ENCODE assay signal across 9 mouse cellular contexts in genomic region chr11:32956993-32957392, GRCm38 (mm10).
A peak's percentile ranks its signal among the peaks of the same experiment; 100 is the strongest.
DNase-seq lines count a peak whose midpoint lies in the region; ATAC-seq and TF ChIP-seq lines count a peak whose summit lies in the region.
"Had no signal": no experiment of that assay in that cellular context is flagged by ENCODE, and none has a peak within 500 bp of the region (broad histone marks: within the 10 kb centered on the region; RNA-seq: fewer than 3 reads in every experiment).

No protein-coding gene starts in this region.

- no peak; the same call in 1 of the 2 replicates for ATAC-seq in kidney, embryonic 15.5 days (replicated peaks; ENCODE audit: low FRiP score)
- ATAC-seq in frontal cortex, adult (ENCODE audit: low TSS enrichment) = peak; percentile 99
- 0 out of 2 replicates have a peak, but pooled peaks have one; percentile 62 for ATAC-seq in kidney, embryonic 16.5 days (ENCODE audit: low FRiP score, low TSS enrichment)
- peak; percentile 57; the same call in 1 of the 2 replicates for ATAC-seq in limb, embryonic 14.5 days (ENCODE audit: low FRiP score, low read depth)

- peak; percentile 3 for DNase-seq in kidney, adult 11 months
- peak; percentile 87 to 90 for DNase-seq in cerebellum, adult 2 months
- peak; percentile 38 for DNase-seq in limb, embryonic 14.5 days (ENCODE audit: low spot score)
- peak; percentile 32 for DNase-seq in right cerebral cortex, postnatal 4 days
- no peak for DNase-seq in spleen, adult 12 weeks (ENCODE audit: low spot score)

- H3K36me3 ChIP-seq in kidney, embryonic 15.5 days = no peaks in the 10 kb centered on the region
- no peaks in the 10 kb centered on the region for H3K36me3 ChIP-seq in kidney, embryonic 16.5 days (ENCODE audit: insufficient read depth, low read length)
- H3K36me3 ChIP-seq in limb, embryonic 14.5 days (ENCODE audit: control insufficient read depth, insufficient read depth, low read length) = no peaks in the 10 kb centered on the region
- H3K36me3 ChIP-seq: neural tube, embryonic 12.5 days had no signal

- H3K27ac ChIP-seq in kidney, embryonic 15.5 days = no peak overlapping the region
- H3K27ac ChIP-seq in cerebellum, adult 2 months (ENCODE audit: insufficient read depth, low read length) = no peak overlapping the region
- no peak overlapping the region for H3K27ac ChIP-seq in kidney, embryonic 16.5 days (ENCODE audit: low read length)
- no peak overlapping the region for H3K27ac ChIP-seq in limb, embryonic 14.5 days (replicated peaks; ENCODE audit: low read depth, low read length)
- H3K27ac ChIP-seq: neural tube, embryonic 12.5 days had no signal

- peaks cover 9% of the 10 kb centered on the region for H3K27me3 ChIP-seq in kidney, embryonic 15.5 days
- H3K27me3 ChIP-seq in cerebellum, adult 2 months (ENCODE audit: control insufficient read depth, insufficient read depth, low read length) = no peaks in the 10 kb centered on the region
- no peaks in the 10 kb centered on the region for H3K27me3 ChIP-seq in kidney, embryonic 16.5 days (ENCODE audit: insufficient read depth, low read length)
- no peaks in the 10 kb centered on the region for H3K27me3 ChIP-seq in limb, embryonic 14.5 days (ENCODE audit: control insufficient read depth, insufficient read depth, low read length)
- H3K27me3 ChIP-seq: neural tube, embryonic 12.5 days had no signal

- 0 out of 2 replicates have a peak, but pooled peaks cover 9% of the 10 kb centered on the region for H3K4me1 ChIP-seq in kidney, embryonic 15.5 days
- peaks cover 10% of the 10 kb centered on the region; the same call in 1 of the 2 replicates for H3K4me1 ChIP-seq in cerebellum, adult 2 months (ENCODE audit: control insufficient read depth, insufficient read depth, low read length)
- no peaks in the 10 kb centered on the region for H3K4me1 ChIP-seq in kidney, embryonic 16.5 days (ENCODE audit: insufficient read depth, low read length)
- 0 out of 2 replicates have a peak, but pooled peaks cover 7% of the 10 kb centered on the region for H3K4me1 ChIP-seq in limb, embryonic 14.5 days (ENCODE audit: control insufficient read depth, insufficient read depth, low read length)
- H3K4me1 ChIP-seq: neural tube, embryonic 12.5 days had no signal

- 38% methylated on average over 7 of the region's 7 CpGs for WGBS in kidney, embryonic 15.5 days
- 5% methylated on average over 7 of the region's 7 CpGs for WGBS in cerebellum, adult 2 months
- WGBS in kidney, embryonic 16.5 days = 26% methylated on average over 7 of the region's 7 CpGs
- 27% methylated on average over 7 of the region's 7 CpGs for WGBS in limb, embryonic 14.5 days

- no peak overlapping the region for H3K4me3 ChIP-seq in kidney, embryonic 15.5 days (replicated peaks)
- H3K4me3 ChIP-seq in cerebellum, adult 2 months (replicated peaks; ENCODE audit: insufficient read depth, low read depth, low read length) = no peak overlapping the region
- no peak overlapping the region for H3K4me3 ChIP-seq in kidney, embryonic 16.5 days (ENCODE audit: low read length)
- no peak overlapping the region for H3K4me3 ChIP-seq in limb, embryonic 14.5 days (replicated peaks; ENCODE audit: low read length)
- H3K4me3 ChIP-seq: neural tube, embryonic 12.5 days had no signal

- H3K9me3 ChIP-seq in kidney, embryonic 15.5 days (replicated peaks) = no peaks in the 10 kb centered on the region; the same call in 1 of the 2 replicates
- H3K9me3 ChIP-seq in kidney, embryonic 16.5 days (ENCODE audit: low read length) = peaks cover 5% of the 10 kb centered on the region; the same call in 1 of the 2 replicates
- no peaks in the 10 kb centered on the region for H3K9me3 ChIP-seq in limb, embryonic 14.5 days (ENCODE audit: control insufficient read depth, low read length)
- H3K9me3 ChIP-seq: neural tube, embryonic 12.5 days had no signal

- H3K4me2 ChIP-seq in kidney, embryonic 15.5 days = no peak overlapping the region
- H3K4me2 ChIP-seq in kidney, embryonic 16.5 days (replicated peaks; ENCODE audit: low read depth, low read length) = no peak overlapping the region
- no peak overlapping the region for H3K4me2 ChIP-seq in limb, embryonic 14.5 days (replicated peaks; ENCODE audit: low read depth, low read length, severe bottlenecking)
- H3K4me2 ChIP-seq: neural tube, embryonic 12.5 days had no signal

- TF ChIP-seq CTCF in cerebellum, adult 2 months (IDR thresholded peaks at IDR 0.05; ENCODE audit: borderline replicate concordance, insufficient read depth, low read depth, low read length) = peak; percentile 90

- no peak overlapping the region for H3K9ac ChIP-seq in kidney, embryonic 15.5 days
- no peak overlapping the region for H3K9ac ChIP-seq in kidney, embryonic 16.5 days (replicated peaks; ENCODE audit: low read length)
- no peak overlapping the region for H3K9ac ChIP-seq in limb, embryonic 14.5 days (ENCODE audit: low read depth, low read length, severe bottlenecking)
- H3K9ac ChIP-seq: neural tube, embryonic 12.5 days had no signal

- TF ChIP-seq POLR2A in cerebellum, adult 2 months (IDR thresholded peaks at IDR 0.05; ENCODE audit: borderline replicate concordance, insufficient read depth, low read length) = no peak
- no peak for TF ChIP-seq POLR2A in limb, embryonic 14.5 days (IDR thresholded peaks at IDR 0.05; ENCODE audit: borderline replicate concordance, extremely low read depth, insufficient read depth, insufficient read length)
